Mouse (Mus musculus) forebrain, embryonic 14.5 days (tissue): ENCODE measurements around the gene Ppp1cc. TPM values are rescaled to one million over a fixed set of nuclear protein-coding genes. Genes with fewer than 3 reads are reported as not detected.

Experiments used
- polyA plus RNA-seq: library from polyadenylated mRNA; unstranded; fragments of >200 nt; fragmentation: Nextera tagmentation; extraction: Ambion mirVana; gene quantifications from 2 replicates; pipeline ENCODE4 v1.2.1, GENCODE M21; 2014

The Ppp1cc gene
- polyA plus RNA-seq, 1 experiment from 2014 or later = 280 TPM

Other genes with a start within 250 kb of the Ppp1cc start
- 16.7 and 30.0 TPM in 2 replicates for gene Cux2, start 108.2 kb upstream of the Ppp1cc start, polyA plus RNA-seq
- 1.0 and 1.1 TPM in 2 replicates for gene Myl2, start 57.3 kb upstream of the Ppp1cc start, polyA plus RNA-seq
- gene Ccdc63, start 17.5 kb upstream of the Ppp1cc start, polyA plus RNA-seq = not detected in 2 replicates
- 1.3 and 2.4 TPM in 2 replicates for gene Hvcn1, start 48.5 kb downstream of the Ppp1cc start, polyA plus RNA-seq
- 3.5 and 3.6 TPM in 2 replicates for gene Tctn1, start 106.2 kb downstream of the Ppp1cc start, polyA plus RNA-seq
- 5.2 and 5.9 TPM in 2 replicates for gene Pptc7, start 126.1 kb downstream of the Ppp1cc start, polyA plus RNA-seq
- 12.2 and 13.1 TPM in 2 replicates for gene Rad9b, start 196.0 kb downstream of the Ppp1cc start, polyA plus RNA-seq
- gene Vps29, start 196.1 kb downstream of the Ppp1cc start, polyA plus RNA-seq = 288 and 315 TPM in 2 replicates
- gene Gpn3, start 213.6 kb downstream of the Ppp1cc start, polyA plus RNA-seq = 54.9 and 57.2 TPM in 2 replicates
- gene Fam216a, start 214.1 kb downstream of the Ppp1cc start, polyA plus RNA-seq = 146 and 157 TPM in 2 replicates
- 95.5 and 119 TPM in 2 replicates for gene Arpc3, start 233.6 kb downstream of the Ppp1cc start, polyA plus RNA-seq